Mouse (Mus musculus) kidney, adult 2 months (tissue): Measurements from ENCODE around the gene Prrg2.

ENCODE experiments used
- CTCF ChIP-seq: fragments of 200-500 bp; conservative IDR thresholded peaks from 2 replicates; pipeline ENCODE4 v1.5.1; 2011; ENCODE audit warnings: low read depth, mild to moderate bottlenecking, control low read depth, low read length, moderate library complexity, mixed read lengths; ENCODE audit not compliant: insufficient read depth, insufficient read length
- POLR2A ChIP-seq: fragments of 200-500 bp; IDR thresholded peaks from one replicate; pipeline ENCODE4 v1.6.1; 2011; ENCODE audit warnings: low read depth, low read length, control low read depth

DNA sequence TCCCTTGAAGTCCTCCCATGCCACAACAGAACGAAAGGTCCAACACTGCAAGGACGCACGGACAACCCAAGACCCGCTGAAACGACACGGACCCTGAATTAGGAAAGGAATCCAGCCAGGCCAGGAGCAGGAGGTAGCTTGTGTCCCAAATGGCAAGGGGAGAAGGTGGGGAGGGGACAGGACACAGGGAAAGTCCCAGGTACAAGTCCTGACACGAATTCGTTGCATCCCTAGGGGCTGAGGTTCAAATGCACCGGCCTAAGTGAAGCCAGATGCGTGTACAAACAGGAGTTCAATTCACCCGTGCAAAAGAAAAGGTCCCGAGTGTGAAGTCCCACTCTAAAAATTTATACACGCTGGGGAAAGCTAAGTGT is 10.9 kb downstream of the Prrg2 start:
- TF ChIP-seq CTCF, result no peak
- TF ChIP-seq POLR2A, result no peak
